Mouse (Mus musculus) brown adipose tissue, adult 24 weeks (tissue): ENCODE measurements around the gene Lrrc1. TPM values are rescaled to one million over a fixed set of nuclear protein-coding genes. Genes with fewer than 3 reads are reported as not detected.

ENCODE experiments used
- H3K27ac ChIP-seq: fragments of 200-500 bp; replicated peaks from 2 replicates; pipeline ENCODE4 v1.5.1; 2012; ENCODE audit warnings: low read depth, mild to moderate bottlenecking, low read length
- H3K4me1 ChIP-seq: fragments of 200-500 bp; 2 replicates; pipeline ENCODE4 v1.6.1; 2012; ENCODE audit warnings: low read length, mixed read lengths; ENCODE audit not compliant: control insufficient read depth, insufficient read depth, insufficient read length
- H3K4me3 ChIP-seq: fragments of 200-500 bp; 2 replicates; pipeline ENCODE4 v1.5.1; 2012; ENCODE audit warnings: low read depth, mild to moderate bottlenecking, low read length, moderate library complexity; ENCODE audit not compliant: insufficient read depth
- polyA plus RNA-seq: library from polyadenylated mRNA; stranded (reverse); fragments of >200 nt; gene quantifications from 2 replicates; pipeline ENCODE4 v1.2.4, GENCODE M21; 2012; ENCODE audit not compliant: missing spikeins, insufficient read depth, insufficient read length

Gene Lrrc1
- polyA plus RNA-seq, 1 experiment, result 1.6 TPM

DNA sequence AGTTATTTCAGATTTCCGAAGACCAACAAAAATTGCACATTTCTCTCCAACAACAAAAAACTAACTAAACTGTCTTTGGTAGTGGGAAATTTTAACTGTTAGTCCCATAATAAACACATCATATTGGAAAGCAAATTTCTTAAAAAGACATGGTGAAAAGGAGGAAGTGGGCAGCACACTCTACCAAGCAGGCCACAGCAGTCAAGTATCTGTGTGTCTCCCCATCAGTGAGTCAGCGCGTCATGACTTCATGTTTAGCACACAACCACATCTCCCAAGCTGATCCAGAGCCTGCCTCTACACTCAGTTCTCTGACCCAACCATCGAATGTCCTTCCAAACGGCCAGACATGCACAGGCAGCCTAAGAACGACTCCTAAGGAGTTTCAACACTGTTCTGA, 17.5 kb downstream of the Lrrc1 start:
- H3K27ac ChIP-seq, result no peak overlapping the region
- 0 out of 2 replicates have a peak, but pooled peaks cover 3% of the 10 kb centered on the region for H3K4me1 ChIP-seq
- no peak overlapping the region for H3K4me3 ChIP-seq

DNA sequence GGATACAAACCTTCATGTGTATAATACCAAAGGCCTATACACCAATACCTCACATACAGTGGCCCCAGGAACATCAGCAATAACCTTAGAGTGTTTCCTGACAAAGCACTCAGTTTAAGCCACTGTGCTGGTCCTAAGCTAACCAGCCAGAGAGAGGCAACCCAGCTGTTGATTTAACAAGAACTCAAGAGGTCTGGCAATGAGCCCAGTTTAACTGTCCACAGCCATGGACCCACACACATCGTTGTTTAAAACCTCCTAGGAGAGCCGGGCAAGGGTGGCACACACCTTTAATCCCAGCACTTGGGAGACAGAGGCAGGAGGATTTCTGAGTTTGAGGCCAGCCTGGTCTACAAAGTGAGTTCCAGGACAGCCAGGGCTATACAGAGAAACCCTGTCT, 18.0 kb downstream of the Lrrc1 start:
- H3K4me3 ChIP-seq, result no peak overlapping the region
- H3K27ac ChIP-seq, result no peak overlapping the region
- H3K4me1 ChIP-seq, result 0 out of 2 replicates have a peak, but pooled peaks cover 3% of the 10 kb centered on the region

- no peak overlapping the region for H3K27ac ChIP-seq
- 0 out of 2 replicates have a peak, but pooled peaks cover 3% of the 10 kb centered on the region for H3K4me1 ChIP-seq
These were observed 18.9 kb downstream of the Lrrc1 start for GRCm38 (mm10) chr9:77525595-77526295.

GRCm38 (mm10) chr9:77523793-77524192, 20.9 kb downstream of the Lrrc1 start:
- H3K27ac ChIP-seq, result no peak overlapping the region
- 0 out of 2 replicates have a peak, but pooled peaks cover 3% of the 10 kb centered on the region for H3K4me1 ChIP-seq
- H3K4me3 ChIP-seq, result no peak overlapping the region

More at GRCm38 (mm10) chr9:77525595-77526295, 18.9 kb downstream of the Lrrc1 start:
- H3K4me3 ChIP-seq, result no peak overlapping the region

DNA sequence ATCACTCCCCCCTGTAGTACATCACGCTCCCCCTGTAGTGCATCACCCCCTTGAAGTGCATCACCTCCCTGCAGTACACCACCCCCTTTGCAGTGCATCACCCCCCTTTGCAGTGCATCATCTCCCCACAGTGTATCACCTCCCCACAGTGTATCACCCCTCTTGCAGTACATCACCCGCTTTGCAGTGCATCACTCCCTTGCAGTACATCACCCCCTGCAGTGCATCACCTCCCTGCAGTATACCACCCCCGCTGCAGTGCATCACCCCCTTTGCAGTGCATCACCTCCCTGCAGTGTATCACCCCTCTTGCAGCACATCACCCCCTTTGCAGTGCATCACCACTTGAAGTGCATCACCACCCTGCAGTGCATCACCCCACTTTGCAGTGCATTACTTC, 22.2 kb downstream of the Lrrc1 start:
- no peak overlapping the region for H3K4me3 ChIP-seq
- H3K27ac ChIP-seq, result no peak overlapping the region
- H3K4me1 ChIP-seq, result 0 out of 2 replicates have a peak, but pooled peaks cover 3% of the 10 kb centered on the region

- Histone ChIP-seq H3K4me1 (0 out of 2 replicates have a peak, but pooled peaks cover 3% of the 10 kb centered on the region), H3K4me3 (no peak overlapping the region), H3K27ac (no peak overlapping the region)
These were observed 25.5 kb downstream of the Lrrc1 start for GRCm38 (mm10) chr9:77519198-77519597.

DNA sequence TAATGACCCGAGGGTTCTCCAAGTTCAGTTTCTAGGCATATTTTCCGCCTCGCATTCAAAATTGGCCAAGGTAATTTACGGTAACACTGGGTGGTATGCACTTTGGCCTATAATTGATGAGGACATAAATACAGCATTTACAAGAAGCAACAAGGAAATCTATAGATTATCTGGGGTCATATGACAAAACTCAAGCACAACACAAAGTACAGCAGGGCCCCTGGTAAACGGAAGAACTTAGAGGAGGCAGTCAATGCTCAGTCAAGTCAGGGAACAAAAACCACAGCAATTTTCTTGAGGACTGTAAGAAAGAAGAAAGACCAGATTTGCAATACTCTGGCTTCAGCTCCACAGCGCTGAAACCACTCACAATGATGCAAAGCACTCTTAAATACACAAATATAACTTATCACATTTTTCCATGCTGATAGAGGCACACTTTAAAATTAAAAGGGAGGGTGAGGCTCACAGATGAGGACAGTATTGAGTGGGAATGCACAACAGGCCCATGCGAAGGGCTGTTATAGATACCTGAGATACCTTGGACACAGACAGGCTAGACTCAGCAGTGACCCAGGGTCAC, 27.8 kb downstream of the Lrrc1 start:
- H3K27ac ChIP-seq, result no peak overlapping the region
- H3K4me1 ChIP-seq, result no peaks in the 10 kb centered on the region
- H3K4me3 ChIP-seq, result no peak overlapping the region

DNA sequence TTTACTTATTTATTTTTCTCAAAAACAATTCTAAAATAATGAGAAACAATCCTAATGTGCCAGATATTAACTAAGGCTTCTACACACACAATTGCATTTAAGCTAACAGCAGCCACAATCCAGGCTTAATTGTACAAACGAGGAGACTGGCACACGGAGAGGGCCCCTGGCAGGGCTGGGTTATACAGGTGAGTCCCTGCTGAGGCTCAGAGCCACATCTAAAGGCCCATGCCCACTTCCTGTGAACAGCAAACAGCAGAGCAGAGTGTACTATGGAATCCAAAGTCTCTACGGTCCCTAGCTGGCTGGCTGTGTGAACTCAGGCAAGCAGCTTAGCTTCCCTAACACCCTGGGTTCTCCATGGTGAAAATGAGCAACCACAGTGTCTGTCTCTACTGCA, 30.8 kb downstream of the Lrrc1 start:
- H3K4me1 ChIP-seq, result no peaks in the 10 kb centered on the region
- H3K4me3 ChIP-seq, result no peak overlapping the region
- no peak overlapping the region for H3K27ac ChIP-seq

DNA sequence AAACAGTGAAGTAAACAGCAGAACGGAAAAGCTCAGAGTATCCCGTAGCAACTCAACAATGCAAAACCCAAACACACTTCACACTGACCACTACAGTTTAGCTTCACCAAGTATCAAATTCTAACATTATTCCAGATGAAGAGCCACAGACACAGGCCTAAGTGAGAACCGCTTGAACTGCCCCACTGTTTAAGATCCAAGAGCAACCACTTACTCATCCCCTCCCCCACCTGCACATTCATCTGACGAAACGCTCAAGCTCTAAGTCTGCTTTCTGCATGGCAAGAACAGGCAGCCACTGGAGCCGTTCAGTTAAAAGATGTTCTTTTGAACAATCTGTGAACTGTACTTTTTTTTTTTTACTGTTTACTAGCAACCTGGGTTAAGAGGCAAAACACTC, 32.5 kb downstream of the Lrrc1 start:
- no peaks in the 10 kb centered on the region for H3K4me1 ChIP-seq
- H3K4me3 ChIP-seq, result no peak overlapping the region
- no peak overlapping the region for H3K27ac ChIP-seq

GRCm38 (mm10) chr9:77510574-77510973, 34.1 kb downstream of the Lrrc1 start:
- Histone ChIP-seq H3K4me3 (no peak overlapping the region), H3K27ac (no peak overlapping the region), H3K4me1 (no peaks in the 10 kb centered on the region)

DNA sequence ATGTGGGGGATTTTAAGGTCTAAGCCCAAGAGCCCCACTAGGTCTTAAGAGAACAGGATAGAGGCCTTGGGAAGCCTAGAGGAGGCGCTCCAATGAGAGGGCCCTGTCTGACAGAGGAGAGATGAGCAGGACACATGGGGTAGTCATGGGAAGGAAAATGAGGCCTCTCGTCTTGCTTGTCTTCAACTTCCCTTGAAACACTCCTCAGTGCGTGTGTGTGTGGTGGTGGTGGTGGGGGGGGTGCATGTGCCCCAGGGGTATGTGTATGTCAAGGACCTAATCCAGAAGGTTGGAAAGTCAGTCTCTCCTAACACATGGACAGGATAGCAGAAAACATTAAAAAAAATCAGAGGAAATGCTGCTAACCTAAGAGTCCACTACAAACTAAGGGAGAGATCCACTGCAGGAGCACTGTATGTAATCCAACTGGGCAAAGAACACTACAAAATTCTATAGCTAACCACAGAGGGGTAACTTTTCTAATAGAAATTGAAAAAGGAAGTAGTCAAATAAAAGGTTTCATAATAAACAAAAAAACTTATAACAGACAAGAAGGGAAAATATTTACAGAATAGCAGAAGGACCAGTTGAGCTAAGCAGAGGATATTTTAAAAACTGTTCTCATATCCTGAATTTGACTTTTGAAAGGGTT, 36.8 kb downstream of the Lrrc1 start:
- Histone ChIP-seq H3K4me1 (no peaks in the 10 kb centered on the region), H3K27ac (no peak overlapping the region), H3K4me3 (no peak overlapping the region)

DNA sequence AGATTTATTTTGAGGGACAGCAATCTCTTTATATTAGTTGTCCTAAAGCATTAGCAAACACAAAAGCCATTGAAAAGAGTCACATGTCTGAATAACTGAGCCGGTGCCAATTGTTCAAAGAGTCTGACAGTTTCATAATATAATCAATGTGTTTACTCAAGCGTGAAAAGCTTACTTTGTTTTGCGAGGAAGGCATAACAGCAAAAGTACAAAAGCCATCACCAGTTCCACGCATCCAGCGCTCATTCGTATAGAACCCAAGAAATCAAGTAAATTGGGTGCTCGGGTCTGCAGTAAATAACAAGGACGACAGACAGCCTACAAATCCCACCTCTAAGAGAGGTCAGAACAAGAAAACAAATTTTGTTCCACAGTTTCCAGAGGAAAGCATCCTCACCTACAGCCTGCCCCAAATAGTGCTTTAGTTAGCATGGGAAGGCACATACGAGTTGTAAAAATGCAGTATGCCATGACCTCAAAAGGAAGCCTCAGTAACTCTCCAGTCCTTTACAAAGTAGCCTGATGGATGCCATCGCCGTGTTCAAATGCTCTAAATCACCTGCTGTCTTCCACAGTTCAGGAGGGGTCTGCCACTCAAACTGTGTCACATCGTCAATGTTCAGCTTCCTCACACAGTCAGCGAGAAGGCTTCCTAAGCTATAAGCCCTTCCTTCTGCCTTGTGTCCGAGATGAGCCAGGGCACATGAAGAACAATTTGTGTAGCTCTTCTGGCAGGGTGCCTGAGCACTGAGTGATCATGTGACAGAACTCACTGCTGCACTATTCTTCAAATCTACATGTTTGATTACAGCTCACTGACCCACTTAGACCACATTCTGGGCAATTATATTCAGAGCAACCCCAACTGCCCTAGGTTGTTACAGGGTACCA, 41.9 kb downstream of the Lrrc1 start:
- Histone ChIP-seq H3K4me3 (no peak overlapping the region), H3K27ac (no peak overlapping the region), H3K4me1 (no peaks in the 10 kb centered on the region)

DNA sequence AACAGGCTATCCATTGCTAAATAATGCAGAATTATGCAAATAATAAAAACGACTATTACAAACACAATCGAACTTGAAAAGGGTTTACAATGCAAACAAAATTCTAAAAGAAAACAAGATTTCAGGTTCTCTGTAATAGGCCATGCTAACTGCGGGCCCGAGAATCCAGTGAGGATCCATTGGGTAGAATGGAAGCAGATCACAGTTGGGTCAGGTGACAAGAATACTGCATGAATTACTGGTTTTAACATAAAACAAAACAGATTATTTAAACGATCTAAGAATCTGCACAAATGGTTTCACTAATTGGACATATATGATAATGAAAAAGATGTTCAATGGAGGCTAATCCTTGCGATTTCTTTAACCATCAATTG, 42.5 kb downstream of the Lrrc1 start:
- no peak overlapping the region for H3K27ac ChIP-seq
- H3K4me1 ChIP-seq, result no peaks in the 10 kb centered on the region
- H3K4me3 ChIP-seq, result no peak overlapping the region

GRCm38 (mm10) chr9:77499084-77499483, 45.6 kb downstream of the Lrrc1 start:
- H3K27ac ChIP-seq, result no peak overlapping the region
- no peaks in the 10 kb centered on the region for H3K4me1 ChIP-seq
- no peak overlapping the region for H3K4me3 ChIP-seq

- no peak overlapping the region for H3K4me3 ChIP-seq
- H3K27ac ChIP-seq, result no peak overlapping the region
- no peaks in the 10 kb centered on the region for H3K4me1 ChIP-seq
These were observed 46.3 kb downstream of the Lrrc1 start for GRCm38 (mm10) chr9:77498406-77498805.
